Mouse (Mus musculus) cerebellum, postnatal 25 days (tissue): ENCODE measurements around the gene Cnep1r1.

ENCODE experiments used
- DNase-seq, 2 experiments: peaks; one replicate each; pipeline ENCODE4 v3.0.0; 2021; ENCODE audit warnings: mixed read lengths in 2 of 2

Cnep1r1 gene

GRCm38 (mm10) chr8:88118456-88119036 lies at the start of gene Cnep1r1:
Gene Cnep1r1, plus strand, starts transcription at chr8:88118769.
- DNase-seq = peak; percentile 88 to 92

- DNase-seq = no peak
These were observed 36.4 kb upstream of the Cnep1r1 start for GRCm38 (mm10) chr8:88082183-88082582.

GRCm38 (mm10) chr8:88088006-88088405 lies 30.6 kb upstream of the Cnep1r1 start:
- DNase-seq = no peak

- DNase-seq = no peak
These were observed 26.9 kb upstream of the Cnep1r1 start for GRCm38 (mm10) chr8:88091661-88092060.

GRCm38 (mm10) chr8:88093367-88093766 lies 25.2 kb upstream of the Cnep1r1 start:
- DNase-seq = no peak

- DNase-seq = no peak
These were observed 19.7 kb upstream of the Cnep1r1 start for GRCm38 (mm10) chr8:88098856-88099255.

GRCm38 (mm10) chr8:88099526-88099925 lies 19.0 kb upstream of the Cnep1r1 start:
- peak; percentile 51 to 64 for DNase-seq

- DNase-seq = no peak
These were observed 9.3 kb upstream of the Cnep1r1 start for GRCm38 (mm10) chr8:88109241-88109640.

GRCm38 (mm10) chr8:88119076-88119475 lies 507 bp downstream of the Cnep1r1 start:
- peak; percentile 32 to 39 for DNase-seq

GRCm38 (mm10) chr8:88124850-88125249 lies 6.3 kb downstream of the Cnep1r1 start:
- DNase-seq = no peak

GRCm38 (mm10) chr8:88129397-88129796 lies 10.8 kb downstream of the Cnep1r1 start:
- DNase-seq = no peak

GRCm38 (mm10) chr8:88130754-88131317 lies 12.3 kb downstream of the Cnep1r1 start:
- no peak for DNase-seq

GRCm38 (mm10) chr8:88137748-88138484 lies 19.3 kb downstream of the Cnep1r1 start, which contains the start of gene Heatr3:
Gene Heatr3, plus strand, starts transcription at chr8:88137855.
- DNase-seq = peak; percentile 96 to 97

GRCm38 (mm10) chr8:88139256-88139655 lies 20.7 kb downstream of the Cnep1r1 start:
- DNase-seq = no peak

GRCm38 (mm10) chr8:88141629-88142028 lies 23.1 kb downstream of the Cnep1r1 start:
- no peak for DNase-seq

GRCm38 (mm10) chr8:88144041-88144440 lies 25.5 kb downstream of the Cnep1r1 start:
- DNase-seq = peak; percentile 41 to 60

GRCm38 (mm10) chr8:88150910-88151371 lies 32.4 kb downstream of the Cnep1r1 start:
- no peak for DNase-seq

- no peak for DNase-seq
These were observed 41.8 kb downstream of the Cnep1r1 start for GRCm38 (mm10) chr8:88160237-88160995.

- peak; percentile 65 to 80 for DNase-seq
These were observed 42.9 kb downstream of the Cnep1r1 start for GRCm38 (mm10) chr8:88161439-88161838.

- DNase-seq = no peak
These were observed 56.7 kb downstream of the Cnep1r1 start for GRCm38 (mm10) chr8:88175264-88175663.

- no peak for DNase-seq
These were observed 58.7 kb downstream of the Cnep1r1 start for GRCm38 (mm10) chr8:88177291-88177690.

GRCm38 (mm10) chr8:88183121-88183520 lies 64.6 kb downstream of the Cnep1r1 start:
- no peak for DNase-seq
